Mouse (Mus musculus) small intestine, adult 2 months (tissue): Measurements from ENCODE around the gene Ppp2r5b. TPM values are rescaled to one million over a fixed set of nuclear protein-coding genes. Genes with fewer than 3 reads are reported as not detected.

Source experiments
- H3K27ac ChIP-seq: fragments of 200-500 bp; 2 replicates; pipeline ENCODE4 v1.5.1; 2012; ENCODE audit warnings: low read depth, low read length, control low read depth, inconsistent platforms; ENCODE audit not compliant: insufficient read depth
- H3K27me3 ChIP-seq: fragments of 200-500 bp; 2 replicates; pipeline ENCODE4 v1.6.1; 2012; ENCODE audit warnings: mild to moderate bottlenecking, moderate library complexity, low read length, inconsistent platforms; ENCODE audit not compliant: control insufficient read depth, insufficient read depth
- H3K36me3 ChIP-seq: fragments of 200-500 bp; 2 replicates; pipeline ENCODE4 v1.6.1; 2012; ENCODE audit warnings: mild to moderate bottlenecking, low read length, control low read depth, inconsistent platforms; ENCODE audit not compliant: control insufficient read depth, insufficient read depth
- H3K4me1 ChIP-seq: fragments of 200-500 bp; 2 replicates; pipeline ENCODE4 v1.6.1; 2012; ENCODE audit warnings: low read length, inconsistent platforms, mixed read lengths; ENCODE audit not compliant: control insufficient read depth, insufficient read depth, insufficient read length
- H3K4me3 ChIP-seq: fragments of 200-500 bp; 2 replicates; pipeline ENCODE4 v1.5.1; 2012; ENCODE audit warnings: low read depth, mild to moderate bottlenecking, control low read depth, inconsistent platforms, low read length, moderate library complexity
- CTCF ChIP-seq: fragments of 200-500 bp; IDR thresholded peaks from 2 replicates; pipeline ENCODE4 v1.5.1; 2012; ENCODE audit warnings: low read depth, mild to moderate bottlenecking, control low read depth, inconsistent platforms, low read length, moderate library complexity, mixed read lengths; ENCODE audit not compliant: insufficient replicate concordance, insufficient read length; ENCODE audit errors: extremely low read depth
- POLR2A ChIP-seq: fragments of 200-500 bp; IDR thresholded peaks from 2 replicates; pipeline ENCODE4 v1.6.1; 2012; ENCODE audit warnings: low read depth, mild to moderate bottlenecking, control low read depth, inconsistent platforms, low read length, moderate library complexity
- WGBS: fragments of 180-500 bp; shearing (Covaris S2); methylation state at CpG from one replicate; pipeline ENCODE4 v1.1.7; 2018; 5-methylcytosine and 5-hydroxymethylcytosine counted together
- polyA plus RNA-seq: library from polyadenylated mRNA; depleted of rRNA; stranded (reverse); fragments of >200 nt; gene quantifications from 2 replicates; pipeline ENCODE4 v1.2.3, GENCODE M21; 2012

Ppp2r5b gene
- polyA plus RNA-seq, 1 experiment, result 112 TPM

- Histone ChIP-seq H3K27me3 (no peaks in the 10 kb centered on the region), H3K36me3 (no peaks in the 10 kb centered on the region), H3K27ac (peak overlapping the region; percentile 77), H3K4me3 (no peak overlapping the region), H3K4me1 (peaks cover 40% of the 10 kb centered on the region)
- TF ChIP-seq POLR2A (no peak), CTCF (no peak)
- WGBS, result 52% methylated on average over 4 of the region's 4 CpGs
Observed at GRCm38 (mm10) chr19:6272738-6273137, 37.1 kb upstream of the Ppp2r5b start.

GRCm38 (mm10) chr19:6272053-6272452 lies 36.4 kb upstream of the Ppp2r5b start:
- TF ChIP-seq CTCF (no peak), POLR2A (no peak)
- 33% methylated on average over 7 of the region's 7 CpGs for WGBS
- Histone ChIP-seq H3K27ac (peak overlapping the region; percentile 92), H3K4me1 (peaks cover 40% of the 10 kb centered on the region), H3K36me3 (no peaks in the 10 kb centered on the region), H3K27me3 (no peaks in the 10 kb centered on the region), H3K4me3 (no peak overlapping the region)

- TF ChIP-seq CTCF (no peak), POLR2A (no peak)
- Histone ChIP-seq H3K4me3 (no peak overlapping the region), H3K4me1 (peaks cover 40% of the 10 kb centered on the region), H3K36me3 (no peaks in the 10 kb centered on the region), H3K27me3 (no peaks in the 10 kb centered on the region), H3K27ac (peak overlapping the region; percentile 92)
- 26% methylated on average over 8 of the region's 8 CpGs for WGBS
Observed at GRCm38 (mm10) chr19:6271206-6271605, 35.5 kb upstream of the Ppp2r5b start.

GRCm38 (mm10) chr19:6270661-6271060 lies 35.0 kb upstream of the Ppp2r5b start:
- TF ChIP-seq CTCF (no peak), POLR2A (no peak)
- Histone ChIP-seq H3K4me3 (no peak overlapping the region), H3K27me3 (no peaks in the 10 kb centered on the region), H3K27ac (peak overlapping the region; percentile 92), H3K36me3 (peaks cover 1% of the 10 kb centered on the region), H3K4me1 (peaks cover 37% of the 10 kb centered on the region)
- 37% methylated on average over 9 of the region's 9 CpGs for WGBS

GRCm38 (mm10) chr19:6269798-6270475 lies 34.3 kb upstream of the Ppp2r5b start:
- TF ChIP-seq CTCF (no peak), POLR2A (no peak)
- Histone ChIP-seq H3K4me3 (no peak overlapping the region), H3K4me1 (peaks cover 31% of the 10 kb centered on the region), H3K36me3 (peaks cover 9% of the 10 kb centered on the region), H3K27ac (peak overlapping the region; percentile 92), H3K27me3 (no peaks in the 10 kb centered on the region)
- 36% methylated on average over 8 of the region's 8 CpGs for WGBS

- no peak overlapping the region for H3K4me3 ChIP-seq
- peaks cover 31% of the 10 kb centered on the region for H3K4me1 ChIP-seq
- H3K27me3 ChIP-seq, result no peaks in the 10 kb centered on the region
- H3K27ac ChIP-seq, result peak overlapping the region; percentile 28
- TF ChIP-seq POLR2A (no peak), CTCF (no peak)
- 34% methylated on average over 7 of the region's 7 CpGs for WGBS
- H3K36me3 ChIP-seq, result peaks cover 14% of the 10 kb centered on the region
Observed at GRCm38 (mm10) chr19:6268670-6269132, 33.0 kb upstream of the Ppp2r5b start.

- Histone ChIP-seq H3K27me3 (no peaks in the 10 kb centered on the region), H3K36me3 (peaks cover 14% of the 10 kb centered on the region), H3K27ac (peak overlapping the region; percentile 64), H3K4me1 (peaks cover 28% of the 10 kb centered on the region), H3K4me3 (no peak overlapping the region)
- 4% methylated on average over 8 of the region's 8 CpGs for WGBS
- TF ChIP-seq POLR2A, result peak; percentile 52; the same call in 1 of the 2 replicates
- TF ChIP-seq CTCF, result peak; percentile 91; the same call in 1 of the 2 replicates
Observed at GRCm38 (mm10) chr19:6268170-6268528, 32.5 kb upstream of the Ppp2r5b start.
